Mouse (Mus musculus): Measurements from ENCODE around the gene Trcg1.

- no peak for TF ChIP-seq CTCF (conservative IDR thresholded peaks at IDR 0.05; ENCODE audit: low read length)
- TF ChIP-seq NANOG (IDR thresholded peaks at IDR 0.05; ENCODE audit: borderline replicate concordance, low read length), result no peak
Measured at GRCm38 (mm10) chr9:57238220-57238619, 1.9 kb downstream of the Trcg1 start.

All from E14TG2a.4 (cell line).